Mouse (Mus musculus): ENCODE results near the gene Catip. TPM values are rescaled to one million over a fixed set of nuclear protein-coding genes. Genes with fewer than 3 reads are reported as not detected.
"Not testable (repeated sequence)": the region's sequence is repeated elsewhere in the genome, so short reads cannot be mapped to it uniquely, and the experiment has no call there.

The Catip gene
- total RNA-seq, 2 experiments from 2014 or later = 0.82 to 1.5 TPM

GRCm38 (mm10) chr1:74396456-74397222 lies 34.7 kb downstream of the Catip start:
- DNase-seq (ENCODE audit: low spot score in 2 of 2) = not testable (repeated sequence)

DNA sequence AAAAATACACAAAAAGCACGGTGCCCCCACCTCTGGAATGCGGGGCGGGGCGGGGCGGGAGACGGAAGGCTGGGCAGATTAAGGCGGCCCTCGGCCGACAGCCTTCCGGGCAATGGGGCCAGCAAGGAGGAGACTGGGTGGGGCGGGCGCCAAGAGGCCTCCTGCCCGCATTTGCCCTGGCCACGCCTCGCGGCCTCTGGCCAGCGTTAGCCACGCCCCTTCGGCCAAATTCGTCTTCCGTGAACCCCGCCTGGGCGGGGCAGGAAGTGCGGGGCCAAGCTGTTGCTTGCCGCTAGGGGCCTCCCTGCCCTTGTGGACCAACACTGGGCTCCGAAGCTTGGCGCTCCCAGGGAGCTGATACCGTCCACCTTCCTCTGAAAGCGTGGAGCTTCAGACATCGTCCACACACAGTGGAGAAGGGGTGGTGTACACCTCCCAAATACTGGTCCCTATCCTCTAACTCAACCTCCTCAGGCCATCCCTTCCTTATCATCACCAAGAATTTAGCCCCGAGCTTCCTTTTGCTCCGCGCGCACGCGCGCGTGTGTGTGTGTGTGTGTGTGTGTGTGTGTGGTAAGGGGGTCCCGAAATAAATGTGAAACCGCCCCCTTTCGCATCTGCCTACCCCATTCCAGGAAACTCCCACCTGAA lies 35.5 kb downstream of the Catip start:
- peak; percentile 85 for DNase-seq (ENCODE audit: low spot score in 2 of 2)

DNA sequence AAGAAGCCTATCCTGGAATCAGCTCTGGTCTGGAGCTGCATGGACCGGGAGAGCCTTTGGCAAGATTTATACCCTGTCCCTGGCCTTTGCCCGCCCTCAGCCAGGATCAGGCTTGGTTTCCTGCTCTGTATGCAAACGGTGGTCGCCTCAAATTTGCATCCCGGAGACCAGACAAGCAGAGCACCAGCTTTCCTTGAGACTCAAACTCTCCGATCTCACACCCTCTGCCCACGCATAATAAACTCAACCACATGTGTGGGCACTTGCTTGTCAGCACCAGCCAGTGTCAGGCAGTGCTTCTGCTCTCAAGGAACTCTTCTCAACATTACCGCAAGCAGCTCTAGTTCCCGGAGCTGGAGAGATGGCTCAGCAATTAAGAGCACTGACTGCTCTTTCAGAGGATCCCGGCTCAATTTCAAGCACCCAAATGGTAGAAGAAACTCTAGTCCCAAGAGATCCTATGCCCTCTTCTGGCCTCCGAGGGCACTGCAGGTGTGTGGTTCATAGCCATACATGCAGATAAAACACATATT lies 36.1 kb downstream of the Catip start:
- DNase-seq (ENCODE audit: low spot score in 2 of 2) = peak; percentile 63 to 69

- no peak for DNase-seq (ENCODE audit: low spot score in 2 of 2)
Observed at GRCm38 (mm10) chr1:74400531-74400930, 38.6 kb downstream of the Catip start.

GRCm38 (mm10) chr1:74401015-74401702 lies 39.3 kb downstream of the Catip start:
- no peak for DNase-seq (ENCODE audit: low spot score in 2 of 2)

DNA sequence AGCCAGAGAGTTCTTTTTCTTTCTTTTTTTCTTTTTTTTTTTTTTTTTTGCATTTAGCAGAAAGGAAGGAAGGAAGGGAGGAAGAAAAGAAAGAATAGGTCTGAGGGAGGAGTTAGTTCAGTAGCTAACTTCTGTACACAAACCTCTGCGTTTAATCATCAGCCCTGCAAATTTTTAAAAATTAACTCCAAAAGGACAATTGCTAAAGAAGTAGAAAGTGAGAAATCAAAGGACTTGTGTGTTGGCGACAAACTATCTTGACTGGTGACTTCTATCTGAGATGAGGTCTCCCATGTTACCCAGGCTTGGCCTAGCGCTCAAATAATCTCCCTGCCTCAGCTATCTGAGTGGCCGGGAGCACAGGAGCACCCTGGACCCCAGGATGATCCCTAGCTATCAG lies 42.3 kb downstream of the Catip start:
- DNase-seq (ENCODE audit: low spot score in 2 of 2) = no peak

DNA sequence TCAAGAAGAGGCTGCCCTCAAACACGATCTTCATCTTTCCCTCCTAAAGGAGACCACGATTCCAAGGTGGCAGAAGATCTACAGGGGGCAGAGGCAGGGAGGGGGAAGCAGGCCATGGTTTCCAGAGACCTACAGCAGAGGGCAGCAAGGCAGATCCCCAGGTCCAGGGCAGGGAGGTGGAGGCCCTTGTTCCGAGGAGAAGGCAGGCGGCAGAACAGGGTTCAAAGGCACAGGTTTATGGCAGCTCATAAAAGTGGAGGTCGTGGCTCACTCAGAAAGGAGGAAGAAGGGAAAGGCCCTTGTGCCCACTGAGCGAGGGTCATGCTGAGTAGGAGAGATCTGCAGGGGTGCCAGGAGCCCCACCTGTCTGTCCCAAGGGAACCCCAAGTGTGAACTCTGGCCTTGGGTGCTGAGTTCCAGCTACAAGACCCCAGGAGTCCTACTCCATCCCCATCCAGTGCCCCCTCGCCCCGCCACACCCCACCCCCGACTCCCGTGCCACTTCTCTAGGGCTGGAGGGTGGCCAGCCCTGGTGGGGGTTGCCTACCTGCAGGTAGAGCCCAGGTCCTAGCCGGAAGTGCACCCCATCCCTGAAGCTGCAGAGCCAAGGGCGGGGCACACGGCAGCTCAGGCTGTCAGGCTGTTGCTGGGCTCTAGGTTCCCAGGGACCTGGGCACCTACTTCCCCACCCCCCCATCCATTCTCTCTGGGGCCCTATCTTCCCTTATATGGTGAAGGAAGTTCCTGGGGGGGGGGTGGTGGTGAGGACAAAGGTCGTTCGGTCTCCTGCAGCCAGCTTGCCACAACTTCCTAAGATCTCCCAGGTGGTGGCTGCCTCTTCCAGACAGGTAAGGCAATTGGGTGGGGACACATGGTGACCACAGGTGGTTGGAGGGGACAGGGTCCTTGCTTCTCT lies 46.9 kb downstream of the Catip start, which contains the start of gene Vil1:
Gene Vil1 (plus strand): TSS at position 788 of the 916 bp plus-strand sequence.
- no peak for DNase-seq (ENCODE audit: low spot score in 2 of 2)

- DNase-seq (ENCODE audit: low spot score in 2 of 2) = no peak
Observed at GRCm38 (mm10) chr1:74411753-74412325, 49.9 kb downstream of the Catip start.

DNA sequence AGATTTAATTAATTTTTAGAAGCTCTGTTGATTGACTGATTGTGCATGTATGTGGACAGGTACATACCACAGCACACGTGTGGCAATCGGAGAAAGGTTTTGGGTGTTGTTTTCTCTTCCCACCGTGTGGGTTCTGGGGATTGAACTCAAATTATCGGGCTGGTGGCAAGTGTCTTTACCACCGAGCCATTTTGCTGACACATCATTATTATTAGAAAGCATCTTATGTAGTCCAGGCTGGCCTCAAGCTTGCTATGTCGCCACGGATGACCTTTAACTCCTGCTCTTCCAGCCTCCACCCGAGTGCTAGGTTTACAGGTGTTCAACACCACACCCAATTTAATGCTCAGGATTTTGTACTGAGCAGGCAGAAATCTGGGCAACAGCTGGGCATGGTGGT lies 50.8 kb downstream of the Catip start:
- DNase-seq (ENCODE audit: low spot score in 2 of 2) = no peak

DNA sequence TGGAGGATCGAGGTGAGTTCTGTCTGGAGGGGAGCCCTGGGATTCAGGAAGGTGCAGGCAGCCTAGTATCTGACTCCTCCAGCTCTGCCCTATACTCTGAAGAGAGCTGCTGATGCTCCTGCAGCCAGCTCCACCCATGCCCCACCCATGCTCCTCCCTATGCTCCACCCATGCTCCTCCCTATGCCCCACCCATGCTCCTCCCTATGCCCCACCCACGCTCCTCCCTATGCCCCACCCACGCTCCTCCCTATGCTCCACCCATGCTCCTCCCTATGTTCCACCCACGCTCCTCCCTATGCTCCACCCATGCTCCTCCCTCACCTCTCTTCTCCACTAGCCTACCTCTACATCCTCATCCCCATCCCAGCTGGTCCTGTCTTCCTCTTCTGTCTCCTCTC lies 53.2 kb downstream of the Catip start:
- no peak for DNase-seq (ENCODE audit: low spot score in 2 of 2)

Small RNA genes within 50 kb of the gene (microRNA-seq; reads per million reads assigned to microRNA genes)
- 6,760 to 7,792 reads per million in 2 experiments for gene Mir26b

Other genes with a start within 250 kb of the Catip start
- gene Tns1, start 237.7 kb upstream of the Catip start, total RNA-seq (2021) = 10 to 100 TPM; 36.7 to 39.6 TPM
- not detected for gene Rufy4, start 236.6 kb upstream of the Catip start, total RNA-seq (2021)
- not detected for gene Cxcr2, start 208.1 kb upstream of the Catip start, total RNA-seq (2021)
- gene Cxcr1, start 167.5 kb upstream of the Catip start, total RNA-seq (2021) = not detected
- gene Arpc2, start 126.0 kb upstream of the Catip start, total RNA-seq (2021) = 100 to 1,000 TPM; 244 to 263 TPM
- gene Gpbar1, start 83.6 kb upstream of the Catip start, total RNA-seq (2021) = not detected
- gene Aamp, start 77.4 kb upstream of the Catip start, total RNA-seq (2021) = 100 to 1,000 TPM; 141 to 150 TPM
- 100 to 1,000 TPM; 179 TPM for gene Pnkd, start 77.2 kb upstream of the Catip start, total RNA-seq (2021)
- 10 to 100 TPM; 19.1 to 24.1 TPM for gene Tmbim1, start 56.5 kb upstream of the Catip start, total RNA-seq (2021)
- 1 to 10 TPM; 3.8 to 5.5 TPM for gene Slc11a1, start 13.1 kb downstream of the Catip start, total RNA-seq (2021)
- gene Ctdsp1, start 29.4 kb downstream of the Catip start, total RNA-seq (2021) = 10 to 100 TPM; 26.1 to 26.4 TPM
- gene Vil1, start 47.3 kb downstream of the Catip start, total RNA-seq (2021) = 1 to 10 TPM in 1 of 2 experiments, under 1 TPM in 1; 0.79 to 1.6 TPM
- gene Cnot9, start 143.9 kb downstream of the Catip start, total RNA-seq (2021) = 10 to 100 TPM; 25.7 to 26.5 TPM
- 10 to 100 TPM; 11.5 to 12.7 TPM for gene Plcd4, start 180.8 kb downstream of the Catip start, total RNA-seq (2021)
- 10 to 100 TPM; 24.3 to 25.3 TPM for gene Usp37, start 182.2 kb downstream of the Catip start, total RNA-seq (2021)
- 10 to 100 TPM; 31.5 to 32.9 TPM for gene Zfp142, start 226.1 kb downstream of the Catip start, total RNA-seq (2021)
- 10 to 100 TPM; 23.2 to 25.2 TPM for gene Bcs1l, start 226.2 kb downstream of the Catip start, total RNA-seq (2021)
- gene Rnf25, start 239.3 kb downstream of the Catip start, total RNA-seq (2021) = 10 to 100 TPM; 59.9 to 64.2 TPM
- gene Stk36, start 239.3 kb downstream of the Catip start, total RNA-seq (2021) = 1 to 10 TPM; 5.7 to 5.9 TPM

Data from left cerebral cortex, adult 18-20 months (tissue).